Mouse (Mus musculus): ENCODE results near the gene Vps35l.

- TF ChIP-seq CTCF (IDR thresholded peaks at IDR 0.05; ENCODE audit: low read depth, low read length), result no peak
- no peak for TF ChIP-seq POLR2A (IDR thresholded peaks at IDR 0.05; ENCODE audit: borderline replicate concordance, low read depth, low read length)
These were observed 36.9 kb upstream of the Vps35l start for GRCm38 (mm10) chr7:118703144-118703561.
